Mouse (Mus musculus): ENCODE measurements around the gene Caap1. TPM values are rescaled to one million over a fixed set of nuclear protein-coding genes. Genes with fewer than 3 reads are reported as not detected.
A peak's percentile ranks its signal among the peaks of the same experiment; 100 is the strongest.

Gene Caap1
- 2.2 and 3.7 TPM in 2 replicates for polyA plus RNA-seq (2012; rRNA removed)

- Histone ChIP-seq H3K4me1 (ENCODE audit: control insufficient read depth, insufficient read depth, low read length) (no peaks in the 10 kb centered on the region), H3K27me3 (ENCODE audit: control insufficient read depth, insufficient read depth, low read length) (no peaks in the 10 kb centered on the region), H3K36me3 (ENCODE audit: control insufficient read depth, insufficient read depth, low read length) (no peaks in the 10 kb centered on the region), H3K27ac (ENCODE audit: control insufficient read depth, insufficient read depth, low read depth, low read length) (peak within 1 kb of the TSS; percentile 4), H3K4me3 (ENCODE audit: control insufficient read depth, low read depth, low read length) (peak within 1 kb of the TSS; percentile 72)
- peak; percentile 96 for TF ChIP-seq POLR2A (IDR thresholded peaks at IDR 0.05; ENCODE audit: control insufficient read depth, low read depth, low read length)
- TF ChIP-seq CTCF (IDR thresholded peaks at IDR 0.05; ENCODE audit: control insufficient read depth, insufficient read depth, insufficient replicate concordance, low read depth, low read length) = no peak
Observed at GRCm38 (mm10) chr4:94556265-94557054, at the start of gene Caap1, which contains the start of gene Gm10306. Gene Caap1, minus strand, starts transcription at chr4:94556796. Gene Gm10306, plus strand, starts transcription at chr4:94556546.

- Histone ChIP-seq H3K4me3 (ENCODE audit: control insufficient read depth, low read depth, low read length) (no peak overlapping the region), H3K4me1 (ENCODE audit: control insufficient read depth, insufficient read depth, low read length) (peaks cover 2% of the 10 kb centered on the region; the same call in 1 of the 2 replicates), H3K36me3 (ENCODE audit: control insufficient read depth, insufficient read depth, low read length) (no peaks in the 10 kb centered on the region), H3K27me3 (ENCODE audit: control insufficient read depth, insufficient read depth, low read length) (no peaks in the 10 kb centered on the region), H3K27ac (ENCODE audit: control insufficient read depth, insufficient read depth, low read depth, low read length) (no peak overlapping the region)
- no peak for TF ChIP-seq POLR2A (IDR thresholded peaks at IDR 0.05; ENCODE audit: control insufficient read depth, low read depth, low read length)
- no peak for TF ChIP-seq CTCF (IDR thresholded peaks at IDR 0.05; ENCODE audit: control insufficient read depth, insufficient read depth, insufficient replicate concordance, low read depth, low read length)
Observed at GRCm38 (mm10) chr4:94605591-94605990, 49.0 kb upstream of the Caap1 start.

DNA sequence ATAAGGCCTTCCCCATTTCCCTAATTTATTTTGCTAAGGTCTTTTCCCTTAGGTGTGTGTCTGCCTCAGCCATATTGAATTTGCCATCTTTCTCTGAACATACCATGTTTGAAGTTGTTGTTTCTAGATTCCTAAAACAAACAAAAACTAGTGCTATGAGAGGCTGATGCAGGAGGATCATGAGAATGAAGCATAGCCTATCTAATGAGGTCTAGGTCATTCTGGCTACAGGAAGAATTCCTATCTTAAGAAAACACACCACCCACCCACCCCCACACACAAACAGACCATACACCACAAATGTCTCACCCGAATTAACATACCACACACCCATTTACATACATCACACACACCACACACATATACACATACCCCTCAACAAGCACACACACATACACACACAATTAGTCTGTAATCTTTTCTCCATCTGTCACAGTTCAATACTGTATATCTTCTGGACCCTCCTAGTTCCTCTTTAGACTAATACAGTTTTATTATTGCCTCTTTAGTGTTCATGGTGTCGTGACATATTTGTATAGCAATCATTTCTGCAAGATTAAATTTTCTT is 47.9 kb upstream of the Caap1 start:
- TF ChIP-seq POLR2A (IDR thresholded peaks at IDR 0.05; ENCODE audit: control insufficient read depth, low read depth, low read length) (no peak), CTCF (IDR thresholded peaks at IDR 0.05; ENCODE audit: control insufficient read depth, insufficient read depth, insufficient replicate concordance, low read depth, low read length) (no peak)
- H3K4me1 ChIP-seq (ENCODE audit: control insufficient read depth, insufficient read depth, low read length) = peaks cover 2% of the 10 kb centered on the region; the same call in 1 of the 2 replicates
- H3K27ac ChIP-seq (ENCODE audit: control insufficient read depth, insufficient read depth, low read depth, low read length) = no peak overlapping the region
- no peaks in the 10 kb centered on the region for H3K36me3 ChIP-seq (ENCODE audit: control insufficient read depth, insufficient read depth, low read length)
- no peak overlapping the region for H3K4me3 ChIP-seq (ENCODE audit: control insufficient read depth, low read depth, low read length)
- no peaks in the 10 kb centered on the region for H3K27me3 ChIP-seq (ENCODE audit: control insufficient read depth, insufficient read depth, low read length)

DNA sequence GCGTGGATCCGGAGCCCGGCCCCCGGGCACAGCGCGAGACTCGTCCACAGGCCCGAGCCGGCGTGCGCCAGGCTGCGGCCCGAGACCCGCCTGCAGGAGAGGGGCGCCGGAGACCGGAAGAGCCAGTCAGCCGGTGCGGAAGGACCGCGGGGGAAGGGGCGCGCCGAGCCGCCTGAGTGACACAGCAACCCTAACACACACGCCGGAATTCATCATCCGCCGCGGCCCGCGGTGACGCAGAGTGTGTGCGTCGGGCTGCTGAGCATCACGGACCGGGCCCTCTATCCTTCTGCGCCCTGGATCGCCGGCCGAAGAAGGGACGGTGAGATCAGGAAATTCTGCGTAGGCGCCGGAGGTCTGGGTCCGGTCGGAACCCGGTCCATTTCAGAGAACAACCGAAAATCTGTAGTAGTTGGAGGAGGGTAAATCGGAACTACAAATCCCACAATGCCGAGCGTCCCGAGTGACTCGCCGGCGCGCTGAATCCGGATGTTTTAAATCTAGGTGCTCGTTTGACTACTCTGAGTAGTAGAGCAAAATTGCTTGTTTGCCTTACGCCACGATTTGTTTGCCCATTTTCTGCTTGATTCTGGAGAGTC is 46.5 kb upstream of the Caap1 start, which contains the start of gene Plaa:
Gene Plaa (minus strand): TSS at position 214 of the 599 bp plus-strand sequence.
- Histone ChIP-seq H3K4me1 (ENCODE audit: control insufficient read depth, insufficient read depth, low read length) (peaks cover 2% of the 10 kb centered on the region; the same call in 1 of the 2 replicates), H3K27me3 (ENCODE audit: control insufficient read depth, insufficient read depth, low read length) (no peaks in the 10 kb centered on the region), H3K27ac (ENCODE audit: control insufficient read depth, insufficient read depth, low read depth, low read length) (peak within 1 kb of the TSS; percentile 94), H3K4me3 (ENCODE audit: control insufficient read depth, low read depth, low read length) (peak within 1 kb of the TSS; percentile 99), H3K36me3 (ENCODE audit: control insufficient read depth, insufficient read depth, low read length) (no peaks in the 10 kb centered on the region)
- TF ChIP-seq POLR2A (IDR thresholded peaks at IDR 0.05; ENCODE audit: control insufficient read depth, low read depth, low read length) (peak; percentile 68), CTCF (IDR thresholded peaks at IDR 0.05; ENCODE audit: control insufficient read depth, insufficient read depth, insufficient replicate concordance, low read depth, low read length) (no peak)

GRCm38 (mm10) chr4:94602496-94603030 is 46.0 kb upstream of the Caap1 start:
- Histone ChIP-seq H3K36me3 (ENCODE audit: control insufficient read depth, insufficient read depth, low read length) (no peaks in the 10 kb centered on the region), H3K27ac (ENCODE audit: control insufficient read depth, insufficient read depth, low read depth, low read length) (peak overlapping the region; percentile 94), H3K4me3 (ENCODE audit: control insufficient read depth, low read depth, low read length) (peak overlapping the region; percentile 99), H3K27me3 (ENCODE audit: control insufficient read depth, insufficient read depth, low read length) (no peaks in the 10 kb centered on the region), H3K4me1 (ENCODE audit: control insufficient read depth, insufficient read depth, low read length) (peaks cover 2% of the 10 kb centered on the region; the same call in 1 of the 2 replicates)
- TF ChIP-seq POLR2A (IDR thresholded peaks at IDR 0.05; ENCODE audit: control insufficient read depth, low read depth, low read length) (no peak), CTCF (IDR thresholded peaks at IDR 0.05; ENCODE audit: control insufficient read depth, insufficient read depth, insufficient replicate concordance, low read depth, low read length) (no peak)

GRCm38 (mm10) chr4:94601395-94601794 is 44.8 kb upstream of the Caap1 start:
- no peaks in the 10 kb centered on the region for H3K36me3 ChIP-seq (ENCODE audit: control insufficient read depth, insufficient read depth, low read length)
- no peak overlapping the region for H3K4me3 ChIP-seq (ENCODE audit: control insufficient read depth, low read depth, low read length)
- no peak overlapping the region for H3K27ac ChIP-seq (ENCODE audit: control insufficient read depth, insufficient read depth, low read depth, low read length)
- H3K4me1 ChIP-seq (ENCODE audit: control insufficient read depth, insufficient read depth, low read length) = peaks cover 2% of the 10 kb centered on the region; the same call in 1 of the 2 replicates
- TF ChIP-seq POLR2A (IDR thresholded peaks at IDR 0.05; ENCODE audit: control insufficient read depth, low read depth, low read length) (no peak), CTCF (IDR thresholded peaks at IDR 0.05; ENCODE audit: control insufficient read depth, insufficient read depth, insufficient replicate concordance, low read depth, low read length) (no peak)
- H3K27me3 ChIP-seq (ENCODE audit: control insufficient read depth, insufficient read depth, low read length) = no peaks in the 10 kb centered on the region

DNA sequence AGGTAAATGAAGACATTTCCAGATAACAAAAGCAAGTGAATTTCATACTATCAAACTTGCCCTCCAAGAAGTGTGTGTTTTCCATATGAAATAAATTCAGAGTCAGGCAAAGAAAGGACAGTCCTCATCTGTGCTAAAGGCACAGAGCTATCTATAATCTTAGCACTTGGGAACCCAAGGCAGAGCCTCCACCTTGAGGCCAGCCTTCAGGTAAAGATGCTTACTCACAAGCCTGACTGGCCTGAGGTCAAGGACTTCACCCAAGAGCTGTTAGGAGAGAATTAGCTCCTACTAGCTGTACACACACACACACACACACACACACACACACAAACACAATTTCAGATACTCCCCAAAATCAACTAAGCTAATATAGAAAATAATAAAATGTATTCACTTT is 36.1 kb upstream of the Caap1 start:
- no peaks in the 10 kb centered on the region for H3K36me3 ChIP-seq (ENCODE audit: control insufficient read depth, insufficient read depth, low read length)
- H3K4me1 ChIP-seq (ENCODE audit: control insufficient read depth, insufficient read depth, low read length) = no peaks in the 10 kb centered on the region
- no peak for TF ChIP-seq CTCF (IDR thresholded peaks at IDR 0.05; ENCODE audit: control insufficient read depth, insufficient read depth, insufficient replicate concordance, low read depth, low read length)
- no peak for TF ChIP-seq POLR2A (IDR thresholded peaks at IDR 0.05; ENCODE audit: control insufficient read depth, low read depth, low read length)
- H3K4me3 ChIP-seq (ENCODE audit: control insufficient read depth, low read depth, low read length) = no peak overlapping the region
- no peak overlapping the region for H3K27ac ChIP-seq (ENCODE audit: control insufficient read depth, insufficient read depth, low read depth, low read length)
- H3K27me3 ChIP-seq (ENCODE audit: control insufficient read depth, insufficient read depth, low read length) = no peaks in the 10 kb centered on the region

All from testis, adult 2 months (tissue).